Mouse (Mus musculus): ENCODE results near the gene Olfr243.
"Not testable (repeated sequence)": the region's sequence is repeated elsewhere in the genome, so short reads cannot be mapped to it uniquely, and the experiment has no call there.

Olfr243 gene

DNA sequence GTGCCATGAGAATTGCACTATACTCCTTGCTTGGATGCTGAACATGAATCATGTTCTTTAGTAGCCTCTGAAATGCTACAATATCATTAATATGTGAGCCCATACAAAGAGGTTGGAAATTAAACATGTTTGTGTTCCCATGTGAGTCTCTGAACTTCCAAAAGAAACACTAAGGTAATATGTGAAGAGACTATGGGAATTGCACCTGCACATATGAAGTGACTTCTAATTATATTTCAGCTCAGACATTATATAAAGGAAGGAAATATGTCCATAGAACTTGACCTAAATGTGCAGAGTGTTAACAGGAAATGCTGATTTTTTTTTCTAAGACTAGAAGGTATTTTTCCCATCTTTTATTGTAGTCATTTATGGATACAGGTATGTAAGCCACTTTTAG lies at the start of gene Olfr243:
Gene Olfr243 (plus strand): TSS at position 301 of the 400 bp plus-strand sequence.
- DNase-seq (ENCODE audit: low read depth, low spot score), result no peak

GRCm38 (mm10) chr7:103671091-103671490 lies 43.4 kb upstream of the Olfr243 start, which contains the start of gene Olfr624:
TSS of gene Olfr624 (minus strand) at chr7:103671191.
- DNase-seq (ENCODE audit: low read depth, low spot score), result no peak

GRCm38 (mm10) chr7:103682420-103682819 lies 32.1 kb upstream of the Olfr243 start, which contains the start of gene Olfr625-ps1:
TSS of gene Olfr625-ps1 (plus strand) at chr7:103682720.
- DNase-seq (ENCODE audit: low read depth, low spot score), result no peak

- no peak for DNase-seq (ENCODE audit: low read depth, low spot score)
Measured at GRCm38 (mm10) chr7:103699469-103699868, 15.0 kb upstream of the Olfr243 start.

GRCm38 (mm10) chr7:103712024-103712423 lies 2.4 kb upstream of the Olfr243 start:
- DNase-seq (ENCODE audit: low read depth, low spot score), result peak; percentile 0

DNA sequence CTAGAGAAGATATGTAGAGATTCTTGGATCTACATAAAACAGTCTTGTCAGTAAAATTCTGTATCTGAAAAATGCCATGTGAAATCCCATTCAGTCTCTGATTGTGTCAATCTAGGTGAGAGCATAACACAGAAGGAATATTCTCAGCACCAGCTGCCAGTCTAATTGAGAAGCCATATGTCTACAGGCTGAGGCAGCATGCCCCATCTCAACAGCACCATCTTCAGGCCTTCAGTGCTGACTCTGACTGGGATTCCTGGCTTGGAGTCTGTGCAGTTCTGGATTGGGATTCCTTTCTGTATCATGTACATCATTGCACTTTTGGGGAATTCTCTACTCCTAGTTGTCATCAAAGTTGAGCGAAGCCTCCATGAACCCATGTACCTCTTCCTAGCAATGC lies 1.9 kb downstream of the Olfr243 start:
- peak; percentile 13 for DNase-seq (ENCODE audit: low read depth, low spot score)

- DNase-seq (ENCODE audit: low read depth, low spot score), result no peak
Measured at GRCm38 (mm10) chr7:103730074-103730473, 15.6 kb downstream of the Olfr243 start, which contains the start of gene Olfr628. TSS of gene Olfr628 (plus strand) at chr7:103730374.

DNA sequence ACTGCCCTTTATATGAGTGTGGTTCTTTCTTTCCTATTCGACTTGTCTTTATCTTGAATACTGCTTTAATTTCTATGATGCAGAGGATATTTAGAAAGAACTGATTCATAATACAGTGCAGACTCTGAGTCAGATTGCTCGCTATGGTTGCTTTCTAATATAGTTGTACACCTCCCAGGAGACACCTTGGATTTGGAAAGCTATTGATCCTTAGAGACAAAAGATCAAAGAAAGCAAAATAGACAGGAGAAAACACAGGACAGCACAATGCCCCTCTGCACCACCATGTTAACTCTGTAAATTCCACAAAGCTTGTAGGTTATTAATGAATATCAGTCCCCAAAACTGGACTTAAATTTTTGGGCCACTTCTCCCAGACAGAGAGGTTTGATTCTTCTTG lies 30.4 kb downstream of the Olfr243 start, which contains the start of gene Olfr629:
Gene Olfr629 (minus strand): TSS at position 101 of the 400 bp plus-strand sequence.
- no peak for DNase-seq (ENCODE audit: low read depth, low spot score)

DNA sequence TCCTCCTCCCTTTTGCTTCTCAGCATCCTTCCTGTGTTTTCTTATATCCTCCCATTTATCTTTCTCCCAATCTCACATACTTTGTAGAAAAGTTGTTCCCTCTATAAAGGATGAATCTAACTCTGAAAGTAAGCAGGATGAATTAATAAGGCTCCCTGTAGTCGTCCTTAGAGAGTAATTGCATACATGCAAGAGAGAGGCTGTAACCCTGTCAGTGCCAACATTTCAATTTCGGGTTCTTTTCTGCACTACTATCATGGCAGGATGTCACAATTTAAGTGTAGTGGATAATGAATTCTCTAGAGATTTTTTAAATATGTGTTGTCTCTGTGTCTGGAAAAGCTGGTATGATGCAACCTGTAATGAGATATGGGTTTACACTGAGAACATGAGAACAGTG lies 42.8 kb downstream of the Olfr243 start, which contains the start of gene Olfr630:
Gene Olfr630 (minus strand): TSS at position 101 of the 400 bp plus-strand sequence.
- no peak for DNase-seq (ENCODE audit: low read depth, low spot score)

DNA sequence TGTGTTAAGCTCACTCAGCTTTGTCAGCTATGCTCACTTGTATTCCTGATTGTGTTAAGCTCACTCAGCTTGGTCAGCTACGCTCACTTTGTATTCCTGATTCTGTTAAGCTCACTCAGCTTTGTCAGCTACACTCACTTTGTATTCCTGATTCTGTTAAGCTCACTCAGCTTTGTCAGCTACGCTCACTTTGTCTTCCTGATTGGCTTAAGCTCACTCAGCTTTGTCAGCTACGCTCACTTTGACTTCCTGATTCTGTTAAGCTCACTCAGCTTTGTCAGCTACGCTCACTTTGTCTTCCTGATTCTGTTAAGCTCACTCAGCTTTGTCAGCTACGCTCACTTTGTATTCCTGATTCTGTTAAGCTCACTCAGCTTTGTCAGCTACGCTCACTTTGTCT lies 47.7 kb downstream of the Olfr243 start:
- DNase-seq (ENCODE audit: low read depth, low spot score), result not testable (repeated sequence)

DNA sequence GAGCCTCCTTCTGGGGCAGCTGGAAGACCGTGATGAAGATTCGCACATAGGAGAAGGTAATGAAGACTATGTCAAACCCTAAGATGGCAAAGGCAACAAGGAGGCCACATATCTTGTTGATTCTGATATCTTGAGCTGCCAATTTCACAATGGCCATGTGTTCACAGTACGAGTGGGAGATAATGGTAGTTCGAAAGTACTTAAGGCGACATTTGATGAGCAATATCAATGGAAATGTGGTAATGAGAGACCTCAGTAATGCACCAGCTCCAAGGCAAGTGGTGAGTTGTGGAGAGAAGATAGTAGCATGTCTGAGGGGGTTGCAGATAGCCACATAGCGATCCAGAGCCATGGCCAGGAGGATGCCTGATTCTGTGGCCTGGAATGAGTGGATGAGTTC lies 53.2 kb downstream of the Olfr243 start:
- not testable (repeated sequence) for DNase-seq (ENCODE audit: low read depth, low spot score)

Data from brain, adult 2 months (tissue).